Mouse (Mus musculus) lung, embryonic 16.5 days (tissue): ENCODE data around the gene Snx15. TPM values are rescaled to one million over a fixed set of nuclear protein-coding genes. Genes with fewer than 3 reads are reported as not detected.
"Not testable (repeated sequence)": the region's sequence is repeated elsewhere in the genome, so short reads cannot be mapped to it uniquely, and the experiment has no call there.

Experiments
- ATAC-seq: fragments of 200-750 bp; cut with Nextera tagmentation; 2 replicates; pipeline ENCODE4 v1.8.0; 2017; ENCODE audit warnings: low read depth, mild to moderate bottlenecking, moderate library complexity
- H3K27ac ChIP-seq: fragments of 300-500 bp; sonication (generic); 2 replicates; pipeline ENCODE4 v1.5.1; 2014; ENCODE audit warnings: mild to moderate bottlenecking, control low read depth, low read length
- H3K27me3 ChIP-seq: fragments of 300-500 bp; sonication (generic); 2 replicates; pipeline ENCODE4 v1.6.1; 2014; ENCODE audit warnings: low read depth, low read length, mixed read lengths; ENCODE audit not compliant: control insufficient read depth, insufficient read depth
- H3K36me3 ChIP-seq: fragments of 300-500 bp; sonication (generic); 2 replicates; pipeline ENCODE4 v1.6.1; 2014; ENCODE audit warnings: low read length; ENCODE audit not compliant: control insufficient read depth, insufficient read depth
- H3K4me1 ChIP-seq: fragments of 300-500 bp; sonication (generic); replicated peaks from 2 replicates; pipeline ENCODE4 v1.6.1; 2014; ENCODE audit warnings: low read length, mixed read lengths; ENCODE audit not compliant: control insufficient read depth, insufficient read depth
- H3K4me2 ChIP-seq: fragments of 300-500 bp; sonication (generic); 2 replicates; pipeline ENCODE4 v1.6.1; 2014; ENCODE audit warnings: low read depth, low read length, control low read depth
- H3K4me3 ChIP-seq: fragments of 300-500 bp; sonication (generic); 2 replicates; pipeline ENCODE4 v1.5.1; 2014; ENCODE audit warnings: mild to moderate bottlenecking, low read length, control low read depth
- H3K9ac ChIP-seq: fragments of 300-500 bp; sonication (generic); 2 replicates; pipeline ENCODE4 v1.6.1; 2014; ENCODE audit warnings: low read length, control low read depth
- H3K9me3 ChIP-seq: fragments of 300-500 bp; sonication (generic); 2 replicates; pipeline ENCODE4 v1.6.1; 2016; ENCODE audit warnings: low read length; ENCODE audit not compliant: control insufficient read depth
- WGBS: fragments of 180-500 bp; shearing (Covaris S2); extraction: QIAGEN DNeasy Blood & Tissue Kit; methylation state at CpG from one replicate; pipeline ENCODE4 v1.1.7; 2014; 5-methylcytosine and 5-hydroxymethylcytosine counted together
- polyA plus RNA-seq: library from polyadenylated mRNA; unstranded; fragments of >200 nt; fragmentation: Nextera tagmentation; extraction: Ambion mirVana; gene quantifications from 2 replicates; pipeline ENCODE4 v1.2.1, GENCODE M21; 2015

Gene Snx15
- polyA plus RNA-seq, 1 experiment from 2014 or later, result 35.1 TPM

DNA sequence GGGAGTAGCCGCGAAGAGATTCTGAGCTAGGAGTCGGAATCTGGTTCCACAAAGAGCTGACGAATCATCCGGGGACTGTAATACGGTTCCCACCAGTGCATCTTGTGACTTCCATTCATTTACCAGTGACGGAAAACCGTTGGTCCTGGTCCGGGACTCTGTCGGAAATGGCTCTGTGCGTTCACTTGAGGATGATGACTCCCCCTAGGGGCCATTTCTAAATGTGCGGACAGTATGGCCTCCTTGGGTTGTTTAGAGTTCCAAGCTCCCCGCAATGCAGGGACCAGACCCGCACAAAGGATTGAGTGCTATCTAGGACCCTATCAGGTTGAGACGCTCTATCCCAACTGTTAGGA is 13.3 kb upstream of the Snx15 start, which contains the start of gene Arl2:
TSS of gene Arl2 (minus strand) at position 155 of the 356 bp plus-strand sequence.
- ATAC-seq, result peak; percentile 83
- Histone ChIP-seq H3K27ac (peak within 1 kb of the TSS; percentile 98), H3K4me2 (peak within 1 kb of the TSS; percentile 91), H3K9me3 (peaks cover 2% of the 10 kb centered on the region; the same call in 1 of the 2 replicates), H3K27me3 (no peaks in the 10 kb centered on the region), H3K4me3 (peak within 1 kb of the TSS; percentile 80), H3K36me3 (0 out of 2 replicates have a peak, but pooled peaks cover 2% of the 10 kb centered on the region), H3K4me1 (peaks cover 12% of the 10 kb centered on the region), H3K9ac (peak within 1 kb of the TSS; percentile 91)
- WGBS, result 0% methylated on average over 15 of the region's 15 CpGs

DNA sequence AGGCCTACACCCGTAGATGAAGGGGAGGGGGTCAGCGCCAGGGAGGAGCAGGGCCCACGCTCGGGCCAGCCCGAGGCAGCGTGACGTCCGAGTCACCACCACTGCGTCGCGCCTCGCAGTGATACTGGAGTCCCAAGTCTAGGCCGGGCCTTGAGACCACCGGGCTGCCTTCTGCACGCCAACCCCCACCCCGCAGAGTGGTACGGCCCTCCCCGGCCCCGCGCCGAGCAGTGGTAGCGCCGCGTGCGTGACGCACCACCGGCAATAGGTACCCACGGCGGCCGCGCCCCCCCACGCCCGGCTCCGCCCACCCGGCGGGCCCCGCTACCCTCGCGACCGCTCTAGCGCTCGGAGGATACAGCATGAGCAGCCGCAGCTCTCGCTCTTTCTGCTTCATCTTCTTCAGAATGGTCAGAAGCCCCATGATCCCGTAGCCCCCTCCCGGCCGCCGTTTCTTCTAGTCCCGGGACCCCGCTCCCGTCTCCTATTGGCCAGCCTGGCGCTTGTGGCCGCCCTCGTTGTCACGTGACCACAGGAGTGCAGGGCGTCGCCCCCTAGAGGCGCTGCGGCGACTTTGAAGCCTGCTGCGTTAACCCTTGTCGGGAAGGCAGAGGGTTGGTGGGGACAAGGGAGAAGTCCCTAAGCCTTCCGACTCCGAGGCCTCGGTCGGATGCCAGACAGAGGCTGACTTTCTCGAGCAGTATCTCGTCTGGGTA is 12.7 kb upstream of the Snx15 start, which contains the start of gene Batf2:
TSS of gene Batf2 (plus strand) at position 306 of the 716 bp plus-strand sequence.
- Histone ChIP-seq H3K4me3 (peak within 1 kb of the TSS; percentile 80), H3K27ac (peak within 1 kb of the TSS; percentile 98), H3K36me3 (peaks cover 2% of the 10 kb centered on the region; the same call in 1 of the 2 replicates), H3K4me2 (peak within 1 kb of the TSS; percentile 91), H3K4me1 (peaks cover 12% of the 10 kb centered on the region), H3K9ac (peak within 1 kb of the TSS; percentile 91), H3K9me3 (peaks cover 2% of the 10 kb centered on the region; the same call in 1 of the 2 replicates), H3K27me3 (no peaks in the 10 kb centered on the region)
- WGBS, result under 1% methylated on average over 58 of the region's 68 CpGs
- peak; percentile 96 for ATAC-seq

DNA sequence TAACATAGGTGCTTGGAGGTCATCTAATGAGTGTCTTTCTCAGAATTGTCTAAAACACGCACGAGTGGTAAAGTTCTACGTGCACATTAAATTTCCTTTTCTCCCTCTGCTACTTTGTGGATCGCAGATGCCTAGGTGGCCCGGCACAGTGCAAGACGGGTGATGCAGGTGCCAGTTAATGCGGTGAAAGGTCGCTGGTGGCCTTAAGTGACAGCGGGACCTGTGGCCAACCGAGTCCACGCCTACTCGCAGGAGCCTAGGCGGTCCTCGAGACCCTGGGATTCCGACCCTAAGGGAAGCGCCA is 12.2 kb upstream of the Snx15 start:
- H3K27ac ChIP-seq, result peak overlapping the region; percentile 98
- peak overlapping the region; percentile 91 for H3K9ac ChIP-seq
- H3K4me2 ChIP-seq, result peak overlapping the region; percentile 91
- H3K4me1 ChIP-seq, result peaks cover 12% of the 10 kb centered on the region
- peak overlapping the region; percentile 80 for H3K4me3 ChIP-seq
- WGBS, result 2% methylated on average over 16 of the region's 16 CpGs
- H3K27me3 ChIP-seq, result no peaks in the 10 kb centered on the region
- H3K36me3 ChIP-seq, result peaks cover 6% of the 10 kb centered on the region; the same call in 1 of the 2 replicates
- no peak for ATAC-seq
- peaks cover 2% of the 10 kb centered on the region; the same call in 1 of the 2 replicates for H3K9me3 ChIP-seq

DNA sequence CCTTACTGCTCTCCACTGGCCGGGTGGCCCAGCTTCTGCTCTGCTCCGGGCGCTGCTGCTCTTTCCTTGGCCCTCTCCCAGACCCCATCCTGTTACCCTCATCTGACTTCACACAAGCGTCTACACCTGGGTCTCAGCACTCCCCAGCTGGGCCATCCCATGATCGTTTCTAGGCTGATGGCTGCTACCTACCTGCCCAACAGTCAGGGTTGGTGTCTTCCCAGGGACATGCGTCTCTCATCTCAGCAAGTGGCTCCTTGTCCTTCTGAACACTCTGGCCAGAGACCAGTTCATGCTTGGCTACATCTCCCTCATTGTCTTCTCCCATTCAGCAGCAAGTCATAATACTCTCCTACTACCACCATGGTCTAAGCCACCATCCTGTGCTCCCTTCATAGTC is 11.6 kb upstream of the Snx15 start:
- Histone ChIP-seq H3K4me1 (peaks cover 12% of the 10 kb centered on the region), H3K9ac (peak overlapping the region; percentile 91), H3K27me3 (no peaks in the 10 kb centered on the region), H3K9me3 (peaks cover 2% of the 10 kb centered on the region; the same call in 1 of the 2 replicates), H3K4me3 (peak overlapping the region; percentile 80), H3K27ac (no peak overlapping the region), H3K4me2 (peak overlapping the region; percentile 91), H3K36me3 (peaks cover 9% of the 10 kb centered on the region; the same call in 1 of the 2 replicates)
- no peak for ATAC-seq
- 91% methylated on average over 6 of the region's 6 CpGs for WGBS

DNA sequence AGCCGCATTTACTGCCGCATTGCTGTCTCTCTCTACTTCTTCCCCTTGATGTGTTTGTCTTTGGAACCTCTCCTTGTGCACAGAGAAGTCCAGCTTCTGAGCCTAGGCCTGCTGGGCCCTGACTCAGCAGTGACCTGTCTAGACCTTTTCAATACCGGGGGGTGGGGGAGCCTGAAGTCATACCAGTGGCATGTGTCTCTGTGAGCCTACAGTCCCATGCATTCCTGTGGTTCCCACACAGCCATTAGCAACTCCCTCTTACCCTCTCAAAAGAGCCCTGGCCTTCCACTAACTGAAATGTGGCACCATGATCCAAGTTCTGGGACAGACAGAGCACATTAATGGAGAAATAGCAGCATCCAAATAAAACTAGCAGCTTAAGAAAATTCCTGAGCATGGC is 8.3 kb upstream of the Snx15 start:
- no peak for ATAC-seq
- Histone ChIP-seq H3K4me1 (peaks cover 6% of the 10 kb centered on the region; the same call in 1 of the 2 replicates), H3K9ac (no peak overlapping the region), H3K4me2 (no peak overlapping the region), H3K4me3 (no peak overlapping the region), H3K9me3 (no peaks in the 10 kb centered on the region), H3K27ac (no peak overlapping the region), H3K36me3 (peaks cover 9% of the 10 kb centered on the region; the same call in 1 of the 2 replicates), H3K27me3 (no peaks in the 10 kb centered on the region)
- 80% methylated on average over 3 of the region's 3 CpGs for WGBS

DNA sequence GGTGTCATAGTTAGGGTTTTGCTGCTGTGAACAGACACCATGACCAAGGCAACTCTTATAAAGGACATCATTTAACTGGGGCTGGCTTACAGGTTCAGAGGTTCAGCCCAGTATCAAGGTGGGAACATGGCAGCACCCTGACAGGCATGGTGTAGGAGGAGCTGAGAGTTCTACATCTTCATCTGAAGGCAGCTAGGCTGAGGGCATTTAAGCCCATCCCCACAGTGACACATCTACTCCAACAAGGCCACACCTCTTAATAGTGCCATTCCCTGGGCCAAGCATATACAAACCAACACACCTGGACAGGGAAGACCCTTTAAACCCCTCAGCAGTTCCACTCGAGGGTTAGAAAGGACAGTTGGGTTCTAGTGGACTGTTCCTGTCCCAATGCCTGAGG is 5.1 kb upstream of the Snx15 start:
- not testable (repeated sequence) for H3K4me2 ChIP-seq, H3K4me1 ChIP-seq, ATAC-seq, H3K27ac ChIP-seq, H3K4me3 ChIP-seq, H3K27me3 ChIP-seq, H3K9ac ChIP-seq, H3K9me3 ChIP-seq, H3K36me3 ChIP-seq
- WGBS, result 40% methylated on average over 1 of the region's 1 CpGs

DNA sequence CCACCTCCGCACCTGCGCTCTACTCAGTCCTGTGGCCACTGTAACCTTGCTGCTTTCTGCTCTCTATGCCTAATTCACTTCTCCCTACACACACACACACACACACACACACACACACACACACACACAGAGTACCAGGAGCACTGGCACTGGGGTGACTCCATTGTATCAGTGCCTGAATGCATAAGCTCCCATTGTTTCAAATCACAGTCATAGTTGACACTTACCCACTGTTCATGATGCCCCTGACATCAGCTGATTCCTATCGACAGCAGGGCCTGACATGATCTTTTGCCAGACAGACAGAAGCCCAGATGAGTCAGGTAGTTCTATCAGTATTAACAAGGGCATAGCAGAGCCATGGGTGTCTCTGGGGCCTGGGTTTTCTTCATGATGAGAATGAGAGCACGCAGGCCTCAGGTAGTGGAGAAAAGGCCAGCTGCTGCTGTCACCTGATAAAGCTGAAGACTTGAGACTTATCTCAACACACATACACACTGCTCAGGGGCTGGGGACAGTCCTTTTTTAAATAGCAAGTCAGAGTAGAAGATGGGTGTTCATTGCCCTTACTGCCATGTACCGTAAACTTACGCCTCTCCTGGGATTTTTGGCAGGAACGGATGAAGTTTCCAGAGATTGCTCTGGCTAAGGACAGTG is 4.2 kb upstream of the Snx15 start:
- no peak for ATAC-seq
- H3K36me3 ChIP-seq, result peaks cover 7% of the 10 kb centered on the region; the same call in 1 of the 2 replicates
- H3K27me3 ChIP-seq, result no peaks in the 10 kb centered on the region
- H3K4me1 ChIP-seq, result peaks cover 4% of the 10 kb centered on the region; the same call in 1 of the 2 replicates
- no peak overlapping the region for H3K4me3 ChIP-seq
- H3K27ac ChIP-seq, result peak overlapping the region; percentile 23; the same call in 1 of the 2 replicates
- H3K9me3 ChIP-seq, result no peaks in the 10 kb centered on the region
- no peak overlapping the region for H3K4me2 ChIP-seq
- WGBS, result 78% methylated on average over 7 of the region's 7 CpGs
- no peak overlapping the region for H3K9ac ChIP-seq

DNA sequence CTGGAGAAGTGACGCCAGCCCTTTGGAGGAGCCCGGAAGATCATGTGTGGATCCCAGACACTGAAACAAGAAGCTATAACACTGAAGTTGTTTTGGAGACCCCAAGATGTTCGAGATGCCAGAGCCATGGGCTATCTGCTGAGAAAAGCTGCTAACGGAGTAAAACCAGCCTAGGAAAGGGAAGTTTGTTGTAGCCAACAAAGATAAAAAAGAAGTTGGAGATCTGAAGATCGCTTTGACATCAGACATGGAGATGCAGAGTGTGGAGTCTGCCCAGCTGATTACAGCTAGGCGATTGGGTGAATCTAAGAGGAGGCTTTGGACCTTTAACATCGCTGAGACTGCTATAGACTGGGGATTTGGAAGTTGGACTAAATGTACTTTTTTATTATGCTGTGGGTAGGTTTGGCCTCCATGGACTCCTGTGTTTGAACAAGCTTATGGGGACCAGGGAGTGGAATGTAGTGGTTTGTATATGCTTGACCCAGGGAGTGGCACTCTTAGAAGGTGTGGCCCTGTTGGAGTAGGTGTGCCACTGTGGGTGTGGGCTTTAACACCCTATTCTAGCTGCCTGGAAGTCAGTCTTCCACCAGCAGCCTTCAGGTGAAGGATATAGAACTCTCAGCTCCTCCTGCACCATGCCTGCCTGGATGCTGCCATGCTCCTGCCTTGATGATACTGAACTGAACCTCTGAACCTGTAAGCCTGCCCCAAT is 2.5 kb upstream of the Snx15 start:
- ATAC-seq, result 0 out of 2 replicates have a peak, but pooled peaks have one; percentile 6
- H3K9ac ChIP-seq, H3K4me2 ChIP-seq, H3K4me3 ChIP-seq, H3K4me1 ChIP-seq, H3K27ac ChIP-seq, H3K27me3 ChIP-seq, H3K9me3 ChIP-seq, H3K36me3 ChIP-seq: not testable (repeated sequence)
- 69% methylated on average over 7 of the region's 7 CpGs for WGBS
